Mouse (Mus musculus): ENCODE data around the gene Gm20873. TPM values are rescaled to one million over a fixed set of nuclear protein-coding genes. Genes with fewer than 3 reads are reported as not detected.
"Not testable (repeated sequence)": the region's sequence is repeated elsewhere in the genome, so short reads cannot be mapped to it uniquely, and the experiment has no call there.

Gene Gm20873
- polyA plus RNA-seq (2012): not detected in 2 replicates

GRCm38 (mm10) chrY:6266798-6267197 is at the start of gene Gm20873:
Gene Gm20873, plus strand, starts transcription at chrY:6267098.
- TF ChIP-seq GATA1 (IDR thresholded peaks at IDR 0.05; ENCODE audit: low read length): not testable (repeated sequence)

- not testable (repeated sequence) for TF ChIP-seq GATA1 (IDR thresholded peaks at IDR 0.05; ENCODE audit: low read length)
Measured at GRCm38 (mm10) chrY:6237895-6238294, 29.0 kb upstream of the Gm20873 start, which contains the start of gene Gm21746. Gene Gm21746, minus strand, starts transcription at chrY:6237995.

Other genes starting within 250 kb of the Gm20873 start
- gene Gm21746, start 29.1 kb upstream of the Gm20873 start, polyA plus RNA-seq (2012): not detected in 2 replicates

All from G1E-ER4 (cell line).